Mouse (Mus musculus): ENCODE data around the gene Stil.
"Not testable (repeated sequence)": the region's sequence is repeated elsewhere in the genome, so short reads cannot be mapped to it uniquely, and the experiment has no call there.

Gene Stil

DNA sequence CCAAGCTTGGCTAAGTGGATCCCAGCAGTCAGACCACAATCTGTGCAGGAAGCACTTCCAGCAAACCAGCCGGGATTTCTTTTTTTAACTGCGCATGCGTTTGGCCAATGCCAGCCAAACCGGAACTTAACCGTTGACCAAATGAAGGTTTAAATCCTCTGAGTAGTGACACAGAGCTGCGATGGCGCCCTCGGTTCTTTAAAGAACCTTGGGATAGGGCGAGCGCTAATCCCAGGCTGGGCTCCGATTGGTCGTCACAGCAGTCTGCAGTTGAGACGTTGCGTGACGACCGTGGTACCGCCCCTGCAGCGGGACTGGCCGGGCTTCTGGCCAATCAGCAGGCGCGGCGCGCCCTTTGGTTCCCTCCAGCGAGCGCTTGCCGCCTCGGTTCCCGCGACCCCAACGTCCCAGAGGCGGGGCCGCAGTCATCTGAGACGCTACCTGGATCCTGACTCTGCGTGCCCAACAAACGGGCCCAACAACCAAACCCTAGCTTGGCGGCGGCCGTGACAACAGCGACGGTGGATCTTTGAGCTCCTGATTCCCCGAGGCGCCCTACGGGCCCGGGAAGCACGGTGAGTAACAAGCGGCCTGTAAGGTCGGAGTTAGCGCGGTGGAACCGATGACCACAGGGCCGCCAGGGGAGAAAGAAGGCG lies at the start of gene Stil:
TSS of gene Stil (plus strand) at position 387 of the 656 bp plus-strand sequence.
- DNase-seq (ENCODE audit: low read depth): peak; percentile 94

DNA sequence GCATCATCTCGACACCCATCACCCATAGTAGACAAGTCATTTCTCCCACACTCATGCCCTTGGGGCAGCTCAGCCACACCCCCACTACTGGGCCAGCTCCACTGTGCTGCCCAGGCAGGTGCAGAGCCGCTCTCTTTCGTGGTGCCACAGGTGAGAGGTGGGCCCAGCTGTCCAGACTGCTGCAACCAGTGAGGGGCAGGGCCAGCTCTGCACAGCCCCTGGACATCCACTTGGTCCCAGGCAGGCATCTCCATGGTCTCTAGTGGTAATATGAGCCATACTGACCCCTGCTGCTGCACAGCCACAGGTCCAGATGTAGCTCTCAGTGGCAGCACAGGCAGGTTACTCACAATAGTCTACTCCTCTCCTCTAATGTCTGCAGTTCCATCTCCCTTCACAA lies 46.8 kb upstream of the Stil start:
- no peak for DNase-seq (ENCODE audit: low read depth)

DNA sequence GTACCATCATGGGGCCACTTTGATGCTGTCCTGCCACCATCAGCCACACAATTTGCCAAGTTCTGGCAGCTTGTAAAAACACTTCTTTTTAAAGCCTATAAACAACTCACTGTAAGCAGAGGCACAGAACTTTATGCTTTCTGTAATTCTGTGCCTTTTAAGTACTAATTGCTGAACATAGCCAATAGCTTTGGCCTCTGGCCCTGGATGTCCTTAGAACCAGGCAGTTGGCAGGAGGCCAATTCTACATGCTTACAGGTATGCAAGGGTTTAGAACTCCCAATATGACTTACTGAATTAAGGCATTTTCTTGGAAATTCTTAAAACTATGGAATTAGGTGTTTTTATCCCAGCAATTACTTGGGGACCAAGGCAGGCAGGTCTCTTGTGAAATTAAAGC lies 42.6 kb upstream of the Stil start:
- no peak for DNase-seq (ENCODE audit: low read depth)

DNA sequence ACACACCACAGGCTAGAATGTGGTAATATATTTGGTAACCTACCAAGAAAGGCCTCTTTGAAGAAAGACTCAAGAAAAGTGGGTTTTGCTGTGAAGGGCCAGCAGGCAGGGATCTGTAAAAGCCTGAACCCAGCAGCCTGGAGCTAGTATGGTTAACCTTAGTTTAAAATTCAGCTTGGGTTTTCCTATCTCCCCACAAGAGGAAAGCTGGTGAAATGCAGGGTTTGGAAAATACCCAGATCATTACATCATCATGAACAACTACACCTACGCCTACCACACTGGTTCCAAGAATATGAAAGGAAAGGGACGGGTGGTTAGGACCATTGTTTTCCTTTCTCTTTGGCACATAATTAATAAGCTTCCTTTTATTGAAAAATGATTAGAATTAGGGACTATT lies 41.7 kb upstream of the Stil start:
- no peak for DNase-seq (ENCODE audit: low read depth)

DNA sequence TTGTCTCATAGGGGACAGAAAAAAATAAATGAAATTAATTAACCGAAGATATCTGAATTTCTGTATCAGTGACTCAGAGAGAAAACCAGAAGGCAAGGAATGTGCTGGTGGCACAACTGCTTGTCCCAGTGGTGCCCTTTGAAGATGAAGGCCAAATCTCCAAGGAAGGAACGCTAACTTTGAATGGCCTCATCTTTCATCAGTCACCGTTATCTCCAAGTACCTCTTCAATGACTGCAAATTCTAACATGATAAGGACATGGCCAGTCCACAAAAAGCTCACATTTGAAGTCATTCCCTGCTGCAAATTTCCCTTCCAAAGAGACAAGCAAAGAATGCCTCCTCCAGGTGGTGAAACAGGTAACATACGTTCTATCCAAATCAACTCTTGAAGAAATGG lies 41.2 kb upstream of the Stil start:
- no peak for DNase-seq (ENCODE audit: low read depth)

DNA sequence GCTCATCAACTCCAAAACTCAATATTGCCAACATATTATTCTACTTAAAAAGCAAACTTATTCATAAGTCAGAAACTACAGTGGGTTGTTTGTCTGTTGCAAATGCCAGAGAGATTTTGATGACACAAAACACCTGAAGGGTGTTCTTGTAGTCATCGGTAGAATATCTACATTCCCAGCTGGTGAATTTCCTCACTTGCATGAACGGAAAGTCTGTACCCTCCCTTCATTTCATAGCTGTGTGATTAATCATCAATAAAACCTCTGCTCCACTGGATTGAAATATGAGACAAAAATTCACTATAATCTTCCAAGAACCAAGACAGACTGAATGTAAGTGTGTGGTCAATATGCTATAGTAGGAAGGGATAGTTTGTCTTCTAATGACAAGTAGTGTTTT lies 40.4 kb upstream of the Stil start:
- DNase-seq (ENCODE audit: low read depth): no peak

DNA sequence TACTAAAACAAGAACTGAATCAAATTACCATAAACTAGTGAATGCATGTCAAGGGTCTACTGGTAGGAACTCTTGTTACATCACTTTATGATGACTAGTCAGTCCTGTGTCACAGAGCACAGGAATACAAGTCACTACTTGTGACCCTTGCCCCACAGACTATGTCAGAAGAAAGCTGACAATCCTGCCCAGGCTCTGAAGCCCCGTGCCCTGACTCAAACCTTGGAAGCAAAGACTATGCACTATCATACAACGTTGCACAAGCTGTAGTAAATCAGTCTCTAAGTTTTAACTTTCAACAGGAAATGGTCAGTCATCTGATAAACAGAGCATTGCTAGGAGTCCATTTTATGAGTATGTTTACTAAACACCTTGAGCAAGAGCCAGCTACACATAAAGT lies 39.1 kb upstream of the Stil start:
- DNase-seq (ENCODE audit: low read depth): not testable (repeated sequence)

DNA sequence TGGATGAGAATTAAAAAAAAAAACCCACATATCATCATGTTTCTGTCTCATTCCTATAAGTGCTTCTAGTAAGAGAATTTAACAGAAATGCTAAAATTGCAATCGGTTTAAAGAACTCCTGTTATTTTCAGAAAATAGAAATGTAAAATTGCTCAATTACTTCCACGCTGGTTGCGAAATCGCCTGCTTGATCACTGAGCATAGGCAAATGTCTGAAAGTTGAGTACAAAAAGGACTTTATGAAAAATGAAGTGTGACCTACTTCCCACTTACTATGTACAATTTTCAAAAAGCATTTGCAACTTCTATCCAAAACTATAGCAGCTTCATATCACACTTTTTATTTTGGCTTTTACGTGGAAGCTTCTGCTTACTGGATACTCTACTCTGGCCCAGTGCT lies 29.2 kb upstream of the Stil start:
- DNase-seq (ENCODE audit: low read depth): no peak

DNA sequence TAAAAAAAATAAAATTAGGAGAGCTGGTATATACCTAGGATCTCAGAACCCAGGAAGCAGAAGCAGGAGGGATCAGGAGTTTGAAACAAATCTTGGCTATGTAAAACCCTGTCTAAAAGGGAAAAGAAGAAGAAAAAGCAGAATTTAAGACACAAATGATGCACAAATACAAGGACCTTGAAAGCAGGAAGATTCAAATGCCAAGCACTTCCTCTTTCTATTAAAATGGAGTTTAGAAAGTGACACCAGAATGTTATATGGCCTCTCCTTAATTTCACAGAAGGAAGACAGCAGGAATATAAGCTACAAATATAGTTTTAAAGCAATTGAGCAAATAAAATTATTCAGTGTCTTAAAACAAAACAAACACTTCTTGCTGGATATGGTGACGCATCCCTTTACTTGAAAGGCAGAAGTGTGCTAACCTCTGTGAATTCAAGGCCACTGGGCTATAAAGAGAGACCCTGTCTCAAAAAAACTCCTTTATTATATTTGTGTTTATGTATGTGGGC lies 26.7 kb upstream of the Stil start:
- no peak for DNase-seq (ENCODE audit: low read depth)

DNA sequence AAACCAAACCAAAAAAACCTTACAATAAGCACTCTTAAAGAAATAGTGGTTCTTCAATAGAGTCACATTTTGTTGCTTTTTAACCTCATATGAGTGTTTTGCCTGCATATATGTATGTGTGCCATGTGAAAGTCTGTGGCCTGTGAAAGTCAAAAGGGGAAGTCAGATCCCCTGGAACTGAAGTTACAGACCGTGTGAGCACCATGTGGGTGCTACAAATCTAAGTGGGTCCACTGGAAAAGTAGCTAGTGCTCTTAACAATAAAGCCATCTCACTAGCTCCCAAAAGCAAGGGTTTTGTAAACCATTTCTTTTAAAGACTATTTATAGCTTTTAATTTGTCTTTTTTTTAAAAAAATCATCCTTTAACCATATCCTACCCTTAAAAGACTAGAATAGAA lies 17.3 kb upstream of the Stil start:
- no peak for DNase-seq (ENCODE audit: low read depth)

DNA sequence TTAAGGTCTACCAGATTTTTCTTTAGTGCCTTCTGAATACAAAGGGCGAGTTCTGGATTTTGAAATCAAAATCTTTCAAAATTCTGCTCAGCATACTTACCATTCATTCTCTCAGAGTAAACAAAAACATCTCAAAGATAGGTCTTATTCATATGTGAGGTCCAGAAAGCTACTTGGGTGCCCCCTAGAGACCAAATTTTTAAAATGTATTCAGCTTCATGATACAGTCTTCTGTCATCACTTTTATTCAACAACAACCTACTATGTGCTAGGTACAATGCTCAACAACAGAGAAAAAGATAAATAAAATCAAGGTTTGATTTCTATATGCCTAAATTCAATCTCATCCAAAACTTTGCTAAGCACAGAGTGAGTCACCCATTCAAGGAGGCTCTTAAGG lies 16.9 kb upstream of the Stil start:
- DNase-seq (ENCODE audit: low read depth): no peak

DNA sequence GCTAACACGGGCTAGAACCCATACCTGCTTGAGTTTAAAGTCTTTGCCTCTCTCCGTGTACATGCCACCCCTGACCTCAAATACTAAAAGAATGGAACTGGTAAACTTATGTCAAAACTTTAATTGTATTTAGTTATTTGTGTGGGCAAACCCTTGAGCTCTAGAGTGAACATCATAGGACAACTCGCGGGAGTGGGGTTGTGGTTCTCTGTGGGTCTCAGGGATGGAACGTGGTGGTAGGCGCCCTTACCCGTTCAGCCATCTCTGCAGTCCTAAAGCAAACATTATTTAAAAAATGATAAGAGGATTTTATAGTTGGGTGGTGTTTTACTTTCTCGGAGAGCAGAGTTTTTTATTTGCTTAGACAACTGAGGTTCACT lies 13.8 kb upstream of the Stil start:
- no peak for DNase-seq (ENCODE audit: low read depth)

DNA sequence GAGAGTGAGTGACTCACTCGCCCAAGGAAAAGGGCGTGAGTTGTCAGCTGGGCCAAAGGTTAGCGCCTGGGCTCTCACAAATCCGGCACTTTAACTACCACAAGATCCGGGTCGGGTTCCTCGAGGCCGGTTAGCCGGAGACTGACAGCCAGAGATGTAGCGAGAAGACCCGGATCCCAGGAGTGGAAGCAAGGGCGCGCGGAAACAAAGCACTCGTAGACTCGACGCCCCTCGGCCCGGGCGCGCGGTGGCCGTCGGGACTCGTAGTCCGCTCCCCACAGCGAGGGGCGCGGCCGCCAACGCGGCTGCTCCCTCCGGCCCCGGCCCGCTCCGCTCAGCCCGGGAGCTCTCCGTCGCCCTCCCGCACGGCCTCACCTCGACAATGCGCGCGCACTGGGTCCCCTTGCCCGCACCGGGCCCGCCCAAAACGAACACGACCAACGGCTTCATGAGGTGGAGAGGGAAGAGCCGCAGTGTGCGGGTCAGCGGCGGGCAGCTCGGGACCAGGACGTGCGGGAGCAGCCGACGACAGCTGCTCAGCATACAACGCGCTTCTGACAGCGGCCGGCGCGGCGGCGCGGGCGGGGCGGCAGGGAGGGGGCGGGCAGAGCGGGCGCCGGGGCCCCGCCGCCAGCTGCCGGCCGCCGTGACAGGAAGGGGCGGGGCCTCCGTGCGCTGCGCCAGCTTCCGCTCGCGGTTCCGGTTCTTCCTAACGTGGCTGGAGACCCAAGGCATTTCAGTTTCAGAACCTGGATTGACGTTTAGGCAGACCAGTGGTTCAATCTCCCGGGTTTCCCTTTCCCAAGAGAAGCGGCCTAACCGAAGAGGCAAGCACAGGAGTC lies 13.1 kb upstream of the Stil start, which contains the start of gene Cmpk1:
TSS of gene Cmpk1 (minus strand) at position 651 of the 842 bp plus-strand sequence.
- DNase-seq (ENCODE audit: low read depth): peak; percentile 56

DNA sequence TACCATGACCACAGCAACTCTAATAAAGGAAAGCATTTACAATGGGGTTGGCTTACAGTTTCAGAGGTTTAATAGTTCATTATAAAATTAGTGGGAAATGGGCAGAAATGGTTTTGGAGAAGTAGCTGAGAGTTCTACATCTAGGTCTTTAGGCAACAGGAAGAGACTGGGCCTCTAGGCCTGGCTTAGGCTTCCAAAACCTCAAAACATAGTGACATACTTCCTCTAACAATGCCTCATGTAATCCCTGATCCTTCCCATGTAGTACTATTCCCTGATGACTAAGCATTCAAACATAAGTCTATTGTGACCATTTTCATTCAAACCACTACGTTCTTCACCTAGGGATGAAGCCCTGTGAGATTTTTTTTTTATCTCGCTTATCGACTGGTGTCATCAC lies 5.7 kb upstream of the Stil start:
- DNase-seq (ENCODE audit: low read depth): no peak

DNA sequence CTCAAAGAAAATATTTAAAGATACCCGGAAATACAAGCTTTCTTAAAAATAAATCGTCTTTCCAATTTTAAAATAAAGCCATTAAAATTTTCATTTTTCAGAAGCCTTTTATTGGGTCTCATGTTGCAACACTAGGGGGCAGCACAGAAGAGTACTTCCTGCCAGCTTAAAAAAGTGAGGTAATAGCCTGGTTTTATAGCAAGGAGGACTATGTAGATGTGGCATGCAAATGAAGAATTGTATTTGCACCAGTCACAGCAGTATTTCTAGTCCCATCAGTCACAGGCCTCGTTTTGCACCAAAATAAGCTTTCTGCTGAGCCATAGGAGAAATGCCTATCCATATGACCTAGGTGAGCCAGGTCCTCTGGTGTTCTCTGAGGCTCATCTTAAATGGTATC lies 2.9 kb upstream of the Stil start:
- peak; percentile 48 for DNase-seq (ENCODE audit: low read depth)

DNA sequence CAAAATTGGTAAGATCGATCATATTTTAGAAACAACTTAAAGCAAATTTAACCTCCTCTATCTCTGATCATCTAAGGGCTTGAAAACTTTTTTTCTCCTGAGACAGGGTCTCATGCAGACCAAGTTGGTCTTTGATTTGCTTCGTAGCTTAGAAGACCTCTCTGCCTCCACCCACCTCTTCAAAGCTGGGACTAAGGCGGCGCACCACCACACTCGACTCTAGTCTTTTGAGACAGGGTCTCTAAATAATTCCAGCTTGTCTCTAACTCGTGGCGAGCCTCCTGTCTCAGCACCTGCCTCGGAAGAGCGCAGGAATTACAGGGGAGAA lies 550 bp upstream of the Stil start:
- DNase-seq (ENCODE audit: low read depth): no peak

DNA sequence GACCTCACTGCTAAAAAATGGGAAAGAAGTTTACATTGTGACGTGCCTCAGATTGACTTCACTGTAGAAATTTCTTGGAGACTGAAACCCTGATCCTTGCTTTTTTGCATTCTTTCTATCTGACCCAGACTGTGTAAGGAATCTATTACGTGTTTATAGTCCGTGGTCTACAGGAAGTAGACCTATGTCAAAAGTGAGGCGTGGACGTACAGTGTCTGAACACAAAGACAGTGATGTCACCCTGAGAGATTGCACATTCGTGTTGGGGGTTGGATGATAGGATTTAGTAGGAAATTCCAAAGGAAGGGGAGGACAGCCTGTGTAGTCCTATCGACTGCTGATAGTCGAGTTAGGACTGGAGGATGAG lies 453 bp downstream of the Stil start:
- DNase-seq (ENCODE audit: low read depth): no peak

DNA sequence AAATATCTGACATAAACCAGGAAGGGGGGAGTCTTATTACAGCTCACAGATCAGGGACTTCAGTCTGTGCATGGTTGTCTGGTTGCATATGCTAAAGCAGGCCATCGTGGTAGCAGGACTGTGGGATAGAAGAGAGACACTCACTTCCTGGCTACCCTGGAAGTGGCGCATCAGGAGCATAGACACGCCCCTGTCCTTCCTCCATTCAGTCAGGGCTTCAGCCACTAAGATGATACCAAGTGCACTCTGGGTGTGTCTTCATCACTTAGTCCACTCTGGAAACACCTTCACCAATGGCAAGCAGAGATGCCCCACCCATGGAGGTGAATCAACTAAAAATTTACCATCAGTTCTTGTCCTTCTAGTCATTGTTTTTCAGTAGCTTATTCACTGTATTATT lies 14.3 kb downstream of the Stil start:
- DNase-seq (ENCODE audit: low read depth): no peak

DNA sequence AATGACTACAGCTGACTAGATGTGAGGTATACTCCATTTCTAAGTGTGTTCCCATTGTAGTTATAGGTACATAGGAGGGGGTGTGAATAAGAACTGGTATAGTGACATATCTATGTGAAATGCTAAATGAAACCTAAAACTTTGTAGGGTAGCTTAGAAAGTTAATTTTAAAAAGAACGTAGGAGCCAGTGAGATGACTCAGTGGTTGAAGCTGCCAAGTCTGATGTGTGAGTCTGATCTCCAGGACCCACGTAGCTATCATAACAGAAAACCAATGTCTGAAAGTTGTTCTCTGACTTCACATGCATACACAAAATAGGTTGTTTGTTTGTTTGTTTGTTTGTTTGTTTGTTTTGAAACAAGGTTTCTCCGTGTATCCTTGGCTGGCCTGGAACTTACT lies 20.0 kb downstream of the Stil start:
- no peak for DNase-seq (ENCODE audit: low read depth)

DNA sequence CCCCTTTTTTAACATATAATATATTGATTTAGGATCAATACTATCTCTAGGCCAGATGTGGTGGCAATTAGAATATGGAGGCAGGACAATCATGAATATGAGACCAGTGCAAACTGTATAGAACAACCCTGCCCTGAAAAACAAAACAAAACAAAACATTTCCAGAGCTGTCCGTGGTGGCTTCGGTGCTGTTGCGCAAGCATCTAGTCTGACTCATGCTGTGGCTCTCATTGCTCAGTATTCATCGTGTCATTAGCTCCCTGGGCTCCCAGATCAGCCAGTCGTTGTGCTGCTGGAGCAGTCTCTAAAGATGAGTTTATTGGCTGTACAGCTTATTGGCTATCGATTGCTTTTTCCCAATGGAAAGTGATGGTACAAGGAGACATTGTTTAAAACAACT lies 35.1 kb downstream of the Stil start:
- DNase-seq (ENCODE audit: low read depth): no peak

DNA sequence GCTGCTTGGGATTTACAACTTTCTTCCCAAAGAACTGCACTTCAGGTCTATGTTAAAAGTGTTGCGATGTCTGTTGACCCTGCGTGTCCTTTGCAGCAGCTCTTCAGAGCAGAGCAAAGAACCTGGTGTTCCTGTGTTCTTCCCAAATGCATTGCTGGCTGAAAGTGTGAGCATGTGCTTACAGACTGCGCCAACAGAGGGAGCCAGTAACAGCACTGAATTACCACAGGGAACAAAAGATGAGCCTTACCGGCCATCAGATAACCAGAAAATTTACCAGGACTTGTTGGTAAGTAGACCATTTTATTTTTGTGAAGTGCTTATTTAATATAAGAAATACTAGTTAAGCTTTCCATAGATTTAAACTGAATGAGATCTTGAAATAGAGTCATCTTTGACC lies 38.3 kb downstream of the Stil start:
- no peak for DNase-seq (ENCODE audit: low read depth)

DNA sequence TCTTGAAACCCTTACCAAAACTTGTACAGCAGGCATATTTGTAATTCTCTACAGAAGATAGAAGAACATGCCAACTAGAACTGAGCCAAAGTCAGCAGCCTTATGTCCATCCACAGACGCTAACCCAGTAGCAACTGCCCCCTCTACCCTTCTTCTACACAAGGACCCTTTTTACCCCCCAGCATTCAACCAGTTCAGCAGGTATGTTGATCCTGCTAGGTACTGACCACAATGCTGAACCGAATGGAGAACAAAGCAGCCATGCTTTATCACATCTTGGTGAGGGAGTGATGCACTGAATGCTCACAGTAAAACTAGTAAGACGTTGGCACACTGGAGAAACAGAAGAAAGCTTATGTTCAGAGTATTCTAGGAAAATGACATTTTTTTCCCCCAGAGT lies 45.7 kb downstream of the Stil start:
- no peak for DNase-seq (ENCODE audit: low read depth)

DNA sequence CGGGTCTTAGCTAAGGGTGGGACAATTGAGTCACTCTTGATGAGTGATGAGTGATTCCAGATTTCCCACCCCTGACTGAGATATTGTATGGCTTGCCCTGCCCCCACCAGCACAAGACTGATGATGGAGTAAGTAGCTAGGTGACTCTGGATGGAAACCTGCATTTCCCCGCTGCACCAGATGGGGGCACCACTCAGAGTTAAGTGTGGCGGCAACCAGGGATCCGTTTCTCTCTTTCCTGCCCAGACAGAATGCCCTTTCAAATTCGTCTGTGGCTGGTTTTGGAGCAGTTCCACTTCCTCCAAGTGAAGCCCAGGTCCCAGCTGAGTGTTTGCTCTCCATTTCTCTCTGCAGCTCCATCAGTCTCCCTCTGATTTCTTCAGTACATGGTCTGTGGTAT lies 47.8 kb downstream of the Stil start:
- DNase-seq (ENCODE audit: low read depth): peak; percentile 87

DNA sequence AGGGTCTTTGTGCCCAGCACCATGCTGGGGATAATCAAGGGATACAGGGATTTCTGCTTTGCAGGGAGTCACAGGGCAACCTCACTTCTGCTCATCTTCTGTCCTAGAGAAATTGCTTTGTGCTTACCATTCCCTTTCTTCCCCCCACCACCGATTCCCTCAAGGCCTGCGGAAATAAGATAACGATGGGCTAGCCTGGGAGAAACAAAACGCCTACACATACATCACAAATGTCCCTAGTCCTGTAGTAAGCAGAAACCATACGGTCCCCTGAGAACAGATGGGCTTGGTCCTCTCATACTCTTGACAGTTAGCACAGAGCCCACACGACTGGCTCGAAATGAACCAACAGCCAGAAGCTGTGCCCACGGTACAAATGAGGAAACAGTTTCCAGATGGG lies 48.2 kb downstream of the Stil start:
- DNase-seq (ENCODE audit: low read depth): no peak

All from c-Kit-positive CD71-negative TER-119-negative erythroid progenitor cells, embryonic 14.5 days (primary cell).